Mouse (Mus musculus): Measurements from ENCODE around the gene Sphkap. TPM values are rescaled to one million over a fixed set of nuclear protein-coding genes. Genes with fewer than 3 reads are reported as not detected.

The Sphkap gene
- total RNA-seq, 1 experiment from 2014 or later = 5.3 TPM

- no peak for DNase-seq
Measured at GRCm38 (mm10) chr1:83285866-83286265, 122.1 kb downstream of the Sphkap start.

GRCm38 (mm10) chr1:83277044-83277443 lies 131.0 kb downstream of the Sphkap start:
- DNase-seq = no peak

- DNase-seq = no peak
Measured at GRCm38 (mm10) chr1:83276637-83277036, 131.4 kb downstream of the Sphkap start.

GRCm38 (mm10) chr1:83251746-83252145 lies 156.3 kb downstream of the Sphkap start:
- no peak for DNase-seq

- DNase-seq = no peak
Measured at GRCm38 (mm10) chr1:83248235-83248746, 159.7 kb downstream of the Sphkap start.

GRCm38 (mm10) chr1:83227946-83228345 lies 180.1 kb downstream of the Sphkap start:
- DNase-seq = no peak

- no peak for DNase-seq
Measured at GRCm38 (mm10) chr1:83224423-83224960, 183.5 kb downstream of the Sphkap start.

- no peak for DNase-seq
Measured at GRCm38 (mm10) chr1:83223072-83223471, 184.9 kb downstream of the Sphkap start.

- no peak for DNase-seq
Measured at GRCm38 (mm10) chr1:83218260-83218659, 189.7 kb downstream of the Sphkap start.

GRCm38 (mm10) chr1:83209981-83210380 lies 198.0 kb downstream of the Sphkap start:
- DNase-seq = no peak

Other genes starting within 250 kb of the Sphkap start
- gene Daw1, start 248.4 kb downstream of the Sphkap start, total RNA-seq (2021) = not detected in 2 replicates

All from adrenal gland, postnatal 25 days (tissue).